Mouse (Mus musculus) liver, embryonic 15.5 days (tissue): ENCODE data around the gene Pdlim1. TPM values are rescaled to one million over a fixed set of nuclear protein-coding genes. Genes with fewer than 3 reads are reported as not detected.
A peak's percentile ranks its signal among the peaks of the same experiment; 100 is the strongest.

Source experiments
- ATAC-seq: fragments of 200-750 bp; cut with Nextera tagmentation; 2 replicates; pipeline ENCODE4 v1.8.0; 2017; ENCODE audit warnings: moderate number of reproducible peaks, mild to moderate bottlenecking, moderate library complexity; ENCODE audit not compliant: insufficient read depth
- H3K27ac ChIP-seq: fragments of 300-500 bp; sonication (generic); replicated peaks from 2 replicates; pipeline ENCODE4 v1.5.1; 2015; ENCODE audit warnings: mild to moderate bottlenecking, inconsistent platforms
- H3K27me3 ChIP-seq: fragments of 300-500 bp; sonication (generic); 2 replicates; pipeline ENCODE4 v1.6.1; 2015; ENCODE audit warnings: mild to moderate bottlenecking, inconsistent platforms
- H3K36me3 ChIP-seq: fragments of 300-500 bp; sonication (generic); replicated peaks from 2 replicates; pipeline ENCODE4 v1.6.1; 2015; ENCODE audit warnings: moderate library complexity, mild to moderate bottlenecking, inconsistent platforms
- H3K4me1 ChIP-seq: fragments of 300-500 bp; sonication (generic); replicated peaks from 2 replicates; pipeline ENCODE4 v1.6.1; 2015; ENCODE audit warnings: inconsistent platforms
- H3K4me2 ChIP-seq: fragments of 300-500 bp; sonication (generic); 2 replicates; pipeline ENCODE4 v1.6.1; 2015; ENCODE audit warnings: moderate library complexity, mild to moderate bottlenecking, inconsistent platforms
- H3K4me3 ChIP-seq: fragments of 300-500 bp; sonication (generic); replicated peaks from 2 replicates; pipeline ENCODE4 v1.5.1; 2015; ENCODE audit warnings: mild to moderate bottlenecking, inconsistent platforms
- H3K9ac ChIP-seq: fragments of 300-500 bp; sonication (generic); 2 replicates; pipeline ENCODE4 v1.6.1; 2015; ENCODE audit warnings: moderate library complexity, mild to moderate bottlenecking, inconsistent platforms
- H3K9me3 ChIP-seq: fragments of 300-500 bp; sonication (generic); replicated peaks from 2 replicates; pipeline ENCODE4 v1.6.1; 2016; ENCODE audit warnings: inconsistent platforms
- WGBS: fragments of 180-500 bp; shearing (Covaris S2); methylation state at CpG from one replicate; pipeline ENCODE4 v1.1.7; 2015; ENCODE audit warnings: mixed read lengths; ENCODE audit not compliant: insufficient replicate concordance; 5-methylcytosine and 5-hydroxymethylcytosine counted together
- polyA plus RNA-seq: library from polyadenylated mRNA; unstranded; fragments of >200 nt; fragmentation: Nextera tagmentation; extraction: Ambion mirVana; gene quantifications from 2 replicates; pipeline ENCODE4 v1.2.1, GENCODE M21; 2015

Pdlim1 gene
- polyA plus RNA-seq: 68.0 and 70.4 TPM in 2 replicates

DNA sequence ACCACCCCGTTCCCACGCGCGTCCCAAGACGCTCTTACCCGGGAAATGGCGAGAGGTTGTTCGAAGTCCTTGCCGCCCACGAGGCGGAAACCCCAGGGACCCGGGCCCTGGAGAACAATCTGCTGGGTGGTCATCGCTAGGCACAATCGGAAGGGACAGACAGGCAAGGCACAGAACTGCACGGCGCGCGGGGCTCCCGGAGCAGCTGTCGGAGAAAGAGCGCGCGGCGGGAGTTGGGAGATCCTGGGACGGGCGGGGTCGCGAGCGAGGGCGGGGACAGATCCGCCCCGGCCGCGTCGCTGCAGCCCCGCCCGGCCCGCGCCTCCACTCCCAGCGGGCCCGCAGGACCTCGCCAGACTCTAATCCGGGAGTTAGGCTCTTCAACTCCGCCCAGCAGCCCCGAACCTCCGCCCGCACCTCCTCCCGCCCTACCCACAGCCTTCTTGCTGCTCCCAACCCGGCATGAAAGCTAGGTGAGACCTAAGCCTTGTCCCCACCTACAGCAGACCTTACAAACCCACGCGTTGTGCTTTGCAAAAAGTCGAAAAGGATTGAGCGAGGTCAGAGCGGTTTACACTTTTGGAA lies at the start of gene Pdlim1:
Gene Pdlim1 (minus strand): TSS at position 535 of the 585 bp plus-strand sequence.
- WGBS: under 1% methylated on average over 52 of the region's 54 CpGs
- no peaks in the 10 kb centered on the region for H3K9me3 ChIP-seq
- H3K4me1 ChIP-seq: peaks cover 51% of the 10 kb centered on the region
- H3K27me3 ChIP-seq: peaks cover 27% of the 10 kb centered on the region
- no peaks in the 10 kb centered on the region for H3K36me3 ChIP-seq
- peak within 1 kb of the TSS; percentile 64 for H3K27ac ChIP-seq
- peak within 1 kb of the TSS; percentile 91 for H3K4me2 ChIP-seq
- peak within 1 kb of the TSS; percentile 63 for H3K9ac ChIP-seq
- ATAC-seq: peak; percentile 90
- peak within 1 kb of the TSS; percentile 72 for H3K4me3 ChIP-seq

DNA sequence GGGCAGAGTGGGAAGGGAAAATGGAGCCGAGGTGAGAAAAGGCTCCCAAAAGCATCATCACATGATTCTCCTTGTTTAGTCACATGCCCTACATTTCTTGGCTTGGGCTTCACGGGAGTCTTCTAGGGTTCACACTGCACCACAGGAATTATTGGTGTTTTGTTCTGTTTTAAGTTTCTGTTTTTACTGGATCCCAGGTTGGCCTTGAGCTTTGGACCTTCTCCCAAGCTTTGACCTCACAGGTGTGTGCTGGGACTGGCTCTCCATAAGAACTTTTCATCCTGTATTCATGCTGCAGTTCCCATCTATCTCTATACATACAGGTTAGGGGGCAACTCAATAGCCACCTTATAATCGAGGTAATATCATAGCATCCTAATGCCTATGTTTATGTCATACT lies 47.6 kb upstream of the Pdlim1 start:
- Histone ChIP-seq H3K4me1 (0 out of 2 replicates have a peak, but pooled peaks cover 8% of the 10 kb centered on the region), H3K27ac (no peak overlapping the region), H3K27me3 (no peaks in the 10 kb centered on the region), H3K4me2 (no peak overlapping the region), H3K9ac (no peak overlapping the region), H3K4me3 (no peak overlapping the region), H3K36me3 (peaks cover 17% of the 10 kb centered on the region), H3K9me3 (no peaks in the 10 kb centered on the region)
- 62% methylated on average over 3 of the region's 3 CpGs for WGBS
- no peak for ATAC-seq

DNA sequence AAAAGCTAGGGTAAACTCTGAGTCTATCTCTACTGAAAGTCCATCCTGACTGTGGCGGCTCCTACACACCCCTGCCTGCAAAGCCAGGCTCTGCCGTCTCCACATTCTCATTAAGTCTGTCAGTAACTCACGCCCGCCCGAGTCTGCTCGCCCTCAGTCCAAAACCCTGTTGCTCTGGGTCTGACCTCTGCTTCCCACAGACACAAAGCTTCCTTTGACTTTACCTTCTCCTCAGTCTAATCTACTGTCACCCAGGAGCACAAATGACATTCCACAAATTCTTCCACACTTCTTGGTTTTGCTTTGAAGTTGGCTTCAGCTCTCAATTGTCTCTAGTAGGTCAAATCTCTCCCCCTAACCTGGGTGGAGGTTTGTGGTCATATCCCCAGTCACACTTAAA lies 46.9 kb upstream of the Pdlim1 start:
- ATAC-seq: no peak
- WGBS: 79% methylated on average over 6 of the region's 6 CpGs
- no peaks in the 10 kb centered on the region for H3K27me3 ChIP-seq
- 0 out of 2 replicates have a peak, but pooled peaks cover 8% of the 10 kb centered on the region for H3K4me1 ChIP-seq
- no peak overlapping the region for H3K27ac ChIP-seq
- H3K4me3 ChIP-seq: no peak overlapping the region
- H3K36me3 ChIP-seq: peaks cover 18% of the 10 kb centered on the region
- H3K4me2 ChIP-seq: no peak overlapping the region
- H3K9ac ChIP-seq: no peak overlapping the region
- H3K9me3 ChIP-seq: no peaks in the 10 kb centered on the region

DNA sequence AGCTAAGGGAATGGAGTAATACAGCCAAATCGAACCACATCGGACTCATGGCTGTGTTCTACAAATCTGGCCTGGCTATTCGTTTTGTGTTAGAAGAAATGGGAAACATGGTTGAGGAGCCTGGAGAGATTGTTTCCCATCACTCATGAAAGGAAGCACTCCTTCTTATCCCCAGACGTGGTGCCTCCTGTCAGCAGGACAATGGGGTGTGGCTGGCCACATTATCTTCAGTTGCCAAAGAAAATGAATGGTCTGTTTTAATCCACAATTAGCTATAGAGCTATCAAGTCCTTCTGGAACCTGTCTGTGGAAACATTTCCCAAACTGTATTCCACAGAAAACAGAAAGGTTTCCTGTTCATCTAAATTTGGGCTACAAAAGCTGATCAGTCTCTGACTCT lies 45.4 kb upstream of the Pdlim1 start:
- Histone ChIP-seq H3K9ac (no peak overlapping the region), H3K4me1 (0 out of 2 replicates have a peak, but pooled peaks cover 8% of the 10 kb centered on the region), H3K4me3 (no peak overlapping the region), H3K27ac (no peak overlapping the region), H3K36me3 (peaks cover 21% of the 10 kb centered on the region), H3K4me2 (no peak overlapping the region), H3K27me3 (no peaks in the 10 kb centered on the region), H3K9me3 (no peaks in the 10 kb centered on the region)
- ATAC-seq: no peak
- WGBS: 53% methylated on average over 4 of the region's 4 CpGs

DNA sequence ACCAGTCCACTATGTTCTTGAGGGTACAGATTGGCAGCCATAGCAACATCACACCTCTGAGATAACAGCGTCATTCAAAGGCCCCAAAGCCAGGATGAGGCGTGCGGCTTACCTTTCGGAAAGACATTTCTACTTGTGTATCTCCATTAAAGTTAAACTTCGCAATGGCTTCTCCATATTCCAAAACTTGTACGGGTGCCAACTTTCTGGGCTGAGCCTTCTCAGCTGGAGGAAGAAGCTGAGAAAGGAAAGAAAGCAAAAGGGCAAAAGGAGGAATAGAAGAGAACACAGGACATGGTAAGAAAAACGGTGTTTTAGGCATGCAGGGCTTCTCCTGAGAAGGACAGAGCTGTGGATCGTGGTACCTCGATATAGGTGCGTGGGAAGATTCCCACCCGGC lies 42.6 kb upstream of the Pdlim1 start:
- 0 out of 2 replicates have a peak, but pooled peaks cover 8% of the 10 kb centered on the region for H3K4me1 ChIP-seq
- peaks cover 37% of the 10 kb centered on the region for H3K36me3 ChIP-seq
- WGBS: 88% methylated on average over 11 of the region's 11 CpGs
- no peak overlapping the region for H3K4me2 ChIP-seq
- H3K27me3 ChIP-seq: no peaks in the 10 kb centered on the region
- ATAC-seq: no peak
- no peaks in the 10 kb centered on the region for H3K9me3 ChIP-seq
- H3K27ac ChIP-seq: no peak overlapping the region
- no peak overlapping the region for H3K4me3 ChIP-seq
- H3K9ac ChIP-seq: no peak overlapping the region

DNA sequence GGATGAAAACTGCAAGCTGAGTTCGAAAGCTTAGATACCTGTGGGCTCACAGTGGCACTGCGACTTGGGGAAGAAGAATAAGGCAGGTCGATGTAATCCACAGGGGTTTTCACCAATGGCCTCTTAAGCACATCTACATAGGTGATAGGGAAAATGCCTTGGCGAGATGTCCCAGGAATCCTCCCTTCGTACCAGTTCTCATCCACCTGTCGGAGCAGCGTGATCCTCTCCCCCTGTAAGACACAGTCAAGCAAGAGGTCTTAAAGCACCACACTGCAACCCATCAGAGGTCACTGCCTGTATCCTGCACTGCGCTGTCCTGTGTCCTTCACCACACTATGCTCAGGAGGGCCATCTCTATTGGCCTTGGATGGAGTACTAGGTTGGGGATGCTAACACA lies 40.0 kb upstream of the Pdlim1 start:
- H3K4me3 ChIP-seq: no peak overlapping the region
- peaks cover 41% of the 10 kb centered on the region for H3K36me3 ChIP-seq
- no peak overlapping the region for H3K4me2 ChIP-seq
- no peak overlapping the region for H3K27ac ChIP-seq
- H3K4me1 ChIP-seq: peaks cover 11% of the 10 kb centered on the region; the same call in 1 of the 2 replicates
- WGBS: 86% methylated on average over 8 of the region's 8 CpGs
- no peak overlapping the region for H3K9ac ChIP-seq
- ATAC-seq: no peak
- no peaks in the 10 kb centered on the region for H3K27me3 ChIP-seq
- no peaks in the 10 kb centered on the region for H3K9me3 ChIP-seq

DNA sequence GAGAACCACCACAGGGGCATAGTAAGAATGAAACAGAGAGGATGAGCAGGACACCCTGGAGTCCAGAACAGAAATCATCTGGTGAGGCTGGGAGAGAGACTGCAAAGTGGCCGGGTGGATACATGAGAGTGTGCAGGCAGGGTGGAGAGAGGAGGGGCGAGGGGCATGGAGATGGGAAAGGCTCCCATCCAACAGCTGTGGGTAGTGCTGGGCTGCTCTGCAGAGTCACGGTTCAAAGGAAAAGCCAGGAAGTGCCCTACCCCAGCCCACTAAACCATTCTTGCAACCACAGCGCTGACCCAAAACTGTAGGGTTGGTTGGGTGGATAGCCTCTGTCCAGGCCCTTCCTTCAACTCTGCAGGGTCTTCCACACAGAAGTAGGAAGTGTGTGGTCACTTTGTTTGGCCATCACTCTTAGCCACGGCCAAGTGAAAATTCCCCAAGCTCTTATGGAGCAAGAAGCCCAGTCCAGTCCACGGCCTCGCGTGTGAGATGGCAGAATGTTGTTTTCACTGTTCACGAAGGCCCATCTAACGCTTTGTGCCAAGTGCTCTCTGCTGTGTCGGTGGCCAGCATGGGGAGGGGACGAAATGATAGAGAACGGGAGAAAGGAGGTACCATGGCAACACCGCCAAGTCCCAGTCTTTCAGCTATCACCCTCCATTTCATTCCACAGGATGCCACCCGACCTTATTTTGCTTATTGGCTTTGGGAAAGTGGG lies 38.9 kb upstream of the Pdlim1 start:
- Histone ChIP-seq H3K9me3 (no peaks in the 10 kb centered on the region), H3K4me3 (no peak overlapping the region), H3K36me3 (peaks cover 41% of the 10 kb centered on the region), H3K27me3 (no peaks in the 10 kb centered on the region), H3K27ac (no peak overlapping the region), H3K4me2 (no peak overlapping the region), H3K4me1 (peaks cover 11% of the 10 kb centered on the region; the same call in 1 of the 2 replicates), H3K9ac (no peak overlapping the region)
- 68% methylated on average over 15 of the region's 15 CpGs for WGBS
- no peak for ATAC-seq

DNA sequence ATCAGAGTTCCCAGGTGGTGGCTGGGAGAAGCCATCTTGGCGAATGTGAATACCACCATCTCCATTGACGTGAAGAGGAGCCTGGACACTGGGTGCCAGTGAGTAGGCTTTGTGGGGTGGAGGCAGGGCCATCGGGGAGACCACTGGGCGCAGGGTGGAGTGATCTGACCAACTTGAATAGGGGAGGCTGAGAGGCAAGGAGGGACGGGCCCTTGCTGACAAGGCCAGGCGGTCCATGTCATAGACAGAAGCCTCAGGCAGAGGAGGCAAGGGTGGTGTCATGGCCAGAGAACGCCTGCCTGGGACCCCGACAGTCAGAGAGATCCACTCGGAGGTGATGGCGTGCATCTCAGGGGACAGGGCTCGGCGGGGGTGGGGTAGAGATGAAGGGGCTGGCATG lies 38.3 kb upstream of the Pdlim1 start:
- no peak for ATAC-seq
- peaks cover 11% of the 10 kb centered on the region; the same call in 1 of the 2 replicates for H3K4me1 ChIP-seq
- peaks cover 41% of the 10 kb centered on the region for H3K36me3 ChIP-seq
- no peak overlapping the region for H3K4me2 ChIP-seq
- H3K4me3 ChIP-seq: no peak overlapping the region
- no peaks in the 10 kb centered on the region for H3K27me3 ChIP-seq
- H3K9me3 ChIP-seq: no peaks in the 10 kb centered on the region
- 84% methylated on average over 12 of the region's 12 CpGs for WGBS
- H3K9ac ChIP-seq: no peak overlapping the region
- no peak overlapping the region for H3K27ac ChIP-seq

DNA sequence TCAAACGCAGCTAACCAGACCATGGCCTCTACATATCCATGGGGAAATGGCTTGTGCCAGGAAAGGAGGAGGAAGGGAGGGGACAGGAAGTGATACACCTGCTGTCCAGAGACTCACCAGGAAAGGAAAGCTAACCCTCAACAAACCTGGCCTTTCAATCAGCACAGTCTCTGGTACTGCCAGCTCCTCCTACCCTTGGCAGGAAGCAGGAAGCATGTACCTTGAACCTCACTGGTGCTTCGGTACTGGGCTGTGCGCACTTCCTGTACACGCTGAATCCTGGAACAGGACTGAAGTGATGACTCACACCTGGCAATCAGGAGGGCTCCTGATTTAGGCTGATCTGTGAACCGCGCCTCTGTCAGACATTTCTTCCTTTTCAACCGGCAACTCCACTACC lies 35.9 kb upstream of the Pdlim1 start:
- H3K4me3 ChIP-seq: no peak overlapping the region
- H3K4me1 ChIP-seq: peaks cover 18% of the 10 kb centered on the region; the same call in 1 of the 2 replicates
- WGBS: 68% methylated on average over 7 of the region's 7 CpGs
- H3K27ac ChIP-seq: no peak overlapping the region
- H3K9ac ChIP-seq: no peak overlapping the region
- no peaks in the 10 kb centered on the region for H3K27me3 ChIP-seq
- H3K36me3 ChIP-seq: peaks cover 31% of the 10 kb centered on the region
- ATAC-seq: no peak
- no peaks in the 10 kb centered on the region for H3K9me3 ChIP-seq
- H3K4me2 ChIP-seq: no peak overlapping the region

DNA sequence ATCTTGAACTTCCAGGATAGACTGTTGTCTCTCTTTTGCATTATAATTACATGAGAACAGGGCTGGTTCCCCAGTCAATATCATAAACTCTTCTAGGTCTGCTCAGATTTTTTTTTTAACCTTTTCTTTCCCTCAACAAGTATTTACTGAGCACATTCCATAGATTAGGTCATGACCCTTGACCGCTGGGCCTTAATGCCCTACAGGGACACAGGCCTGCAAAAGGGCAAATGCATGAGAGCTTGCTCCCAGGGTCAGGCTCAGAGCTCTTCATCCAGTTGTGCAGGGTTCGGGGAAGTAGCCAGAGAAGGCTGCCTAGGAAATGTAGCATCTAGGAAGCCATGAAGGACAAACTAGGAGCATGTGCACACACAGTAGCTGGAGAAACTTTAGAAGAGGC lies 35.0 kb upstream of the Pdlim1 start:
- no peak for ATAC-seq
- Histone ChIP-seq H3K27ac (no peak overlapping the region), H3K27me3 (no peaks in the 10 kb centered on the region), H3K36me3 (peaks cover 27% of the 10 kb centered on the region), H3K4me2 (no peak overlapping the region), H3K4me3 (no peak overlapping the region), H3K9ac (no peak overlapping the region), H3K9me3 (no peaks in the 10 kb centered on the region), H3K4me1 (peaks cover 21% of the 10 kb centered on the region; the same call in 1 of the 2 replicates)
- WGBS: 71% methylated on average over 2 of the region's 2 CpGs

DNA sequence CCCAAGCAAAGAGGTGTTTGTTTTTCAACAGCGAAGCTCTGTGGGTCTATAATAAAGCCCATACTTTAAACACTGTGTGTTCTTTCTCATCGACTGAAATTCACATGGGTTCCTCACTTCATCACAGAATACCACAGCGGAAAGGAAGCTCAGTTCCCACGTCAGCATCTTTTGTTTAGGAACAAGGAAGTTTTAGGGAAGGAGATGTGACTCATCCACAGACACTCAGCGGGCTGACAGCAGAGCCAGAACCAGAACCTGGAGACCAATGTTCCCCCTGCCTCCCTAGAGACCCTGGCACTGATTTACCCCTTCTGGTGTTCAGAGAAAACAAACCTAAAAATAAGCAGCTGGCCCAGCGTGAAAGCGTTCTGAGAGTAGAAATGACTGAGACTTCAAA lies 33.8 kb upstream of the Pdlim1 start:
- Histone ChIP-seq H3K36me3 (peaks cover 20% of the 10 kb centered on the region), H3K4me1 (peaks cover 22% of the 10 kb centered on the region; the same call in 1 of the 2 replicates), H3K27me3 (no peaks in the 10 kb centered on the region), H3K4me2 (no peak overlapping the region), H3K9ac (no peak overlapping the region), H3K4me3 (no peak overlapping the region), H3K9me3 (no peaks in the 10 kb centered on the region), H3K27ac (no peak overlapping the region)
- no peak for ATAC-seq
- WGBS: 68% methylated on average over 7 of the region's 7 CpGs
